Mouse (Mus musculus): ENCODE results near the gene Olfr12. TPM values are rescaled to one million over a fixed set of nuclear protein-coding genes. Genes with fewer than 3 reads are reported as not detected.

The Olfr12 gene
- polyA plus RNA-seq, 1 experiment from 2014 or later, result not detected

- Histone ChIP-seq H3K27me3 (ENCODE audit: control insufficient read depth, insufficient read depth, low read length) (no peaks in the 10 kb centered on the region), H3K9ac (ENCODE audit: low read length) (peak overlapping the region; percentile 4; the same call in 1 of the 2 replicates), H3K4me2 (ENCODE audit: low read length) (peak overlapping the region; percentile 86), H3K36me3 (ENCODE audit: control insufficient read depth, insufficient read depth, low read length) (peaks cover 42% of the 10 kb centered on the region), H3K9me3 (ENCODE audit: control insufficient read depth, low read length) (no peaks in the 10 kb centered on the region), H3K27ac (replicated peaks in 1 of 2; ENCODE audit: control insufficient read depth in 1 of 2, insufficient read depth in 1 of 2, low read depth in 2 of 2, low read length in 2 of 2) (no peak overlapping the region), H3K4me1 (ENCODE audit: control insufficient read depth in 2 of 2, insufficient read depth in 2 of 2, low read length in 2 of 2) (peaks cover 4 to 17% of the 10 kb centered on the region in 2 experiments; a peak in 3 of 4 replicates), H3K4me3 (ENCODE audit: control insufficient read depth in 1 of 2, insufficient read depth in 1 of 2, low read depth in 1 of 2, low read length in 2 of 2) (no peak overlapping the region)
- ATAC-seq (ENCODE audit: insufficient number of reproducible peaks, insufficient read depth, low FRiP score, low read depth), result no peak
- WGBS, result 74% methylated on average over 6 of the region's 6 CpGs
These were observed 22.8 kb downstream of the Olfr12 start for GRCm38 (mm10) chr1:92640393-92640792.

DNA sequence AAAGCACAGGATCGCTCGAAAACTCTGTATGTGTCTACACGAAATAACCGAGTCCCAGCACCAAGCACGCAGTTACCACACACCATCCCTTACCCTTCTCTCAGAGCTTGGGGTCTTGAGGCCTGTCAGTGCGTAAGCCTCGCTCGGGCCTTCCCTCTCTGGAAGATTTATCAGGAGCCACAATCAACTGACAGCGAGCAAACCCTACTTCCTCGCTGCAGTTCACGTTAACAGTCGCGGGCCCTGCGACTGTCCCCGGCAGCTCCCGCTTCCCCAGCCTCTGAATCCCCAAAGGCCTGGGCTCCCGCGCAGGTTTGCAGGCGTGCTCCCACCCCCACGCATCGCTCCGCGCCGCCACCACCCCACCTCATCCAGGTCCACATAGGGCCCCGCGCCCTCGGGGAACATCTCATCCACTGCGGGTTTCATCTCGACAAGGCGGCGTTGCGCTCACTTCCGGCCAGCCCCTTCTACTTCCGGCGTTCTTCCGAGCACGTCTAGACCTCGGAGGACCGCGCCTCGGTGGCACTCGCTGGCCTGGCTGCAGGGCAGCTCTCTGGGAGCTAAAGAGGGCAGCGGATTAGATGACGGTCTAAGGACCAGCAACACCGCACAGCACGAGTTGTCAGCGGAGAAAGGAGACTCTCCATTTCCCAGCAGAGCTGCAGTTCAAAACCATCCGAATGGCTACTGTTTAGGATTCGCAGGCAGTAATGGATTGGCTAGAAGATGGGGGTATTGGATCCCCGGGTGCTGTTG is 24.1 kb downstream of the Olfr12 start, which contains the start of gene Cops9:
TSS of gene Cops9 (minus strand) at position 472 of the 759 bp plus-strand sequence.
- Histone ChIP-seq H3K4me1 (ENCODE audit: control insufficient read depth in 2 of 2, insufficient read depth in 2 of 2, low read length in 2 of 2) (peaks cover 4 to 17% of the 10 kb centered on the region in 2 experiments; a peak in 3 of 4 replicates), H3K27ac (replicated peaks in 1 of 2; ENCODE audit: control insufficient read depth in 1 of 2, insufficient read depth in 1 of 2, low read depth in 2 of 2, low read length in 2 of 2) (peak within 1 kb of the TSS; percentile 40 to 63; a peak in 3 of 4 replicates), H3K4me3 (ENCODE audit: control insufficient read depth in 1 of 2, insufficient read depth in 1 of 2, low read depth in 1 of 2, low read length in 2 of 2) (peak within 1 kb of the TSS; percentile 65 to 90), H3K9me3 (ENCODE audit: control insufficient read depth, low read length) (no peaks in the 10 kb centered on the region), H3K36me3 (ENCODE audit: control insufficient read depth, insufficient read depth, low read length) (peaks cover 31% of the 10 kb centered on the region), H3K9ac (ENCODE audit: low read length) (peak within 1 kb of the TSS; percentile 95), H3K27me3 (ENCODE audit: control insufficient read depth, insufficient read depth, low read length) (0 out of 2 replicates have a peak, but pooled peaks cover 2% of the 10 kb centered on the region), H3K4me2 (ENCODE audit: low read length) (peak within 1 kb of the TSS; percentile 86)
- 2% methylated on average over 50 of the region's 50 CpGs for WGBS
- ATAC-seq (ENCODE audit: insufficient number of reproducible peaks, insufficient read depth, low FRiP score, low read depth), result peak; percentile 80; the same call in 1 of the 2 replicates

- ATAC-seq (ENCODE audit: insufficient number of reproducible peaks, insufficient read depth, low FRiP score, low read depth), result no peak
These were observed 26.1 kb downstream of the Olfr12 start for GRCm38 (mm10) chr1:92643691-92644090.

DNA sequence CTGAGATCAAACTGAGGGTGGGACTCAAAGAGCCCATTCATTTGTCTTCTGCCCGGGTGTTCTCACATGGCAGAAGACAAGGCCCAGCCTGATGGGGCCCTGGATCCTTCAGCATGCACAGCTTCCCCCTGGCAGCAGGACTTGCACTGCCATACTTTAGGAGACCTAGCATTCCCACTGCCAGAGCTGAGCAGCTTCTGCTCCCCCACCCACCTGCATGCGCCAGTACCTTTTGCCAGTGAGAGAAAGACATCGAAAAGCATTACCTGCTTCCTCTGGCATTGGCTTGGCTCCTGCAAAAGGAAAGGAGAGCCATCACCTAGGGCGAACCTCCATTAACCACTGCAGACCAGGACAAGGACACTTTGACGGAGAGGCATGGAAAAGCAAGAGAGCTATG is 27.3 kb downstream of the Olfr12 start:
- Histone ChIP-seq H3K4me2 (ENCODE audit: low read length) (no peak overlapping the region), H3K9me3 (ENCODE audit: control insufficient read depth, low read length) (no peaks in the 10 kb centered on the region), H3K36me3 (ENCODE audit: control insufficient read depth, insufficient read depth, low read length) (no peaks in the 10 kb centered on the region), H3K27ac (replicated peaks in 1 of 2; ENCODE audit: control insufficient read depth in 1 of 2, insufficient read depth in 1 of 2, low read depth in 2 of 2, low read length in 2 of 2) (no peak overlapping the region), H3K27me3 (ENCODE audit: control insufficient read depth, insufficient read depth, low read length) (0 out of 2 replicates have a peak, but pooled peaks cover 6% of the 10 kb centered on the region), H3K9ac (ENCODE audit: low read length) (no peak overlapping the region), H3K4me3 (ENCODE audit: control insufficient read depth in 1 of 2, insufficient read depth in 1 of 2, low read depth in 1 of 2, low read length in 2 of 2) (no peak overlapping the region), H3K4me1 (ENCODE audit: control insufficient read depth in 2 of 2, insufficient read depth in 2 of 2, low read length in 2 of 2) (peaks cover 4 to 22% of the 10 kb centered on the region in 2 experiments; a peak in 3 of 4 replicates)
- 65% methylated on average over 5 of the region's 5 CpGs for WGBS
- no peak for ATAC-seq (ENCODE audit: insufficient number of reproducible peaks, insufficient read depth, low FRiP score, low read depth)

More at GRCm38 (mm10) chr1:92643691-92644090, 26.1 kb downstream of the Olfr12 start:
- Histone ChIP-seq H3K36me3 (ENCODE audit: control insufficient read depth, insufficient read depth, low read length) (peaks cover 11% of the 10 kb centered on the region), H3K4me2 (ENCODE audit: low read length) (no peak overlapping the region), H3K27ac (replicated peaks in 1 of 2; ENCODE audit: control insufficient read depth in 1 of 2, insufficient read depth in 1 of 2, low read depth in 2 of 2, low read length in 2 of 2) (no peak overlapping the region), H3K9me3 (ENCODE audit: control insufficient read depth, low read length) (no peaks in the 10 kb centered on the region), H3K4me3 (ENCODE audit: control insufficient read depth in 1 of 2, insufficient read depth in 1 of 2, low read depth in 1 of 2, low read length in 2 of 2) (no peak overlapping the region), H3K4me1 (ENCODE audit: control insufficient read depth in 2 of 2, insufficient read depth in 2 of 2, low read length in 2 of 2) (peaks cover 4 to 22% of the 10 kb centered on the region in 2 experiments; a peak in 3 of 4 replicates), H3K27me3 (ENCODE audit: control insufficient read depth, insufficient read depth, low read length) (0 out of 2 replicates have a peak, but pooled peaks cover 6% of the 10 kb centered on the region), H3K9ac (ENCODE audit: low read length) (no peak overlapping the region)
- 55% methylated on average over 4 of the region's 4 CpGs for WGBS

- Histone ChIP-seq H3K27me3 (ENCODE audit: control insufficient read depth, insufficient read depth, low read length) (0 out of 2 replicates have a peak, but pooled peaks cover 8% of the 10 kb centered on the region), H3K4me2 (ENCODE audit: low read length) (no peak overlapping the region), H3K4me1 (ENCODE audit: control insufficient read depth in 2 of 2, insufficient read depth in 2 of 2, low read length in 2 of 2) (peaks cover 0 to 13% of the 10 kb centered on the region in 2 experiments; a peak in 3 of 4 replicates), H3K9ac (ENCODE audit: low read length) (no peak overlapping the region), H3K36me3 (ENCODE audit: control insufficient read depth, insufficient read depth, low read length) (no peaks in the 10 kb centered on the region), H3K27ac (replicated peaks in 1 of 2; ENCODE audit: control insufficient read depth in 1 of 2, insufficient read depth in 1 of 2, low read depth in 2 of 2, low read length in 2 of 2) (no peak overlapping the region), H3K4me3 (ENCODE audit: control insufficient read depth in 1 of 2, insufficient read depth in 1 of 2, low read depth in 1 of 2, low read length in 2 of 2) (no peak overlapping the region), H3K9me3 (ENCODE audit: control insufficient read depth, low read length) (no peaks in the 10 kb centered on the region)
- 56% methylated on average over 2 of the region's 2 CpGs for WGBS
- ATAC-seq (ENCODE audit: insufficient number of reproducible peaks, insufficient read depth, low FRiP score, low read depth), result no peak
These were observed 28.5 kb downstream of the Olfr12 start for GRCm38 (mm10) chr1:92646111-92646510.

GRCm38 (mm10) chr1:92646601-92647000 is 29.0 kb downstream of the Olfr12 start:
- no peak overlapping the region for H3K27ac ChIP-seq (replicated peaks in 1 of 2; ENCODE audit: control insufficient read depth in 1 of 2, insufficient read depth in 1 of 2, low read depth in 2 of 2, low read length in 2 of 2)

DNA sequence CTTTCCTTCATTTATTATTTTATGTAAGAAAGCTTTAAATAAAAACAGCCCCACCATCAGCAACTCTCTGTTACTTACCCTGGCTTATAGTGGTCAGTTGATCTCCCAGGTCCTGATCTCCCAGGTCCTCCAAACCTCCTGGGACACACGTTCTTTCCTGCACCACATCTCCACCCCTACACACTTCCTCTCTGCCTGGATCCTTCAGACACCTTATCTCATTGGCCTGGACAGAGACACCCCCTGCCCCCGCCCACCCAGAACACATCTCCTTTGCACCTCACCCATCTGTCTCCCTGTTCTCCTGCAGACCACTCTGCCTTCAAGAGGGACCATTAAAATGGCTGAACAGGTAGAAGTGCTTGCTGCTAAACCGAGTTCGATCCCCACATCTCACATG is 29.4 kb downstream of the Olfr12 start:
- Histone ChIP-seq H3K27ac (replicated peaks in 1 of 2; ENCODE audit: control insufficient read depth in 1 of 2, insufficient read depth in 1 of 2, low read depth in 2 of 2, low read length in 2 of 2) (no peak overlapping the region), H3K4me2 (ENCODE audit: low read length) (no peak overlapping the region), H3K27me3 (ENCODE audit: control insufficient read depth, insufficient read depth, low read length) (0 out of 2 replicates have a peak, but pooled peaks cover 10% of the 10 kb centered on the region), H3K9me3 (ENCODE audit: control insufficient read depth, low read length) (no peaks in the 10 kb centered on the region), H3K4me1 (ENCODE audit: control insufficient read depth in 2 of 2, insufficient read depth in 2 of 2, low read length in 2 of 2) (peaks cover 0 to 11% of the 10 kb centered on the region in 2 experiments; a peak in 2 of 4 replicates), H3K4me3 (ENCODE audit: control insufficient read depth in 1 of 2, insufficient read depth in 1 of 2, low read depth in 1 of 2, low read length in 2 of 2) (no peak overlapping the region), H3K9ac (ENCODE audit: low read length) (no peak overlapping the region), H3K36me3 (ENCODE audit: control insufficient read depth, insufficient read depth, low read length) (no peaks in the 10 kb centered on the region)
- WGBS, result 56% methylated on average over 4 of the region's 4 CpGs
- ATAC-seq (ENCODE audit: insufficient number of reproducible peaks, insufficient read depth, low FRiP score, low read depth), result no peak

More at GRCm38 (mm10) chr1:92646601-92647000, 29.0 kb downstream of the Olfr12 start:
- no peak overlapping the region for H3K9ac ChIP-seq (ENCODE audit: low read length)
- no peak overlapping the region for H3K4me3 ChIP-seq (ENCODE audit: control insufficient read depth in 1 of 2, insufficient read depth in 1 of 2, low read depth in 1 of 2, low read length in 2 of 2)
- H3K27me3 ChIP-seq (ENCODE audit: control insufficient read depth, insufficient read depth, low read length), result 0 out of 2 replicates have a peak, but pooled peaks cover 10% of the 10 kb centered on the region
- peaks cover 0 to 12% of the 10 kb centered on the region in 2 experiments; a peak in 2 of 4 replicates for H3K4me1 ChIP-seq (ENCODE audit: control insufficient read depth in 2 of 2, insufficient read depth in 2 of 2, low read length in 2 of 2)
- WGBS, result 74% methylated on average over 7 of the region's 7 CpGs
- ATAC-seq (ENCODE audit: insufficient number of reproducible peaks, insufficient read depth, low FRiP score, low read depth), result no peak
- H3K4me2 ChIP-seq (ENCODE audit: low read length), result no peak overlapping the region
- H3K36me3 ChIP-seq (ENCODE audit: control insufficient read depth, insufficient read depth, low read length), result no peaks in the 10 kb centered on the region
- no peaks in the 10 kb centered on the region for H3K9me3 ChIP-seq (ENCODE audit: control insufficient read depth, low read length)

Data from heart, embryonic 14.5 days (tissue).